Mouse (Mus musculus) midbrain, embryonic 11.5 days (tissue): ENCODE measurements around the gene Cfc1. TPM values are rescaled to one million over a fixed set of nuclear protein-coding genes. Genes with fewer than 3 reads are reported as not detected.
"Not testable (repeated sequence)": the region's sequence is repeated elsewhere in the genome, so short reads cannot be mapped to it uniquely, and the experiment has no call there.

Experiments used
- ATAC-seq: fragments of 200-750 bp; cut with Nextera tagmentation; 2 replicates; pipeline ENCODE4 v1.8.0; 2017; ENCODE audit warnings: moderate TSS enrichment, moderate library complexity; ENCODE audit not compliant: low FRiP score
- DNase-seq: peaks from one replicate; pipeline ENCODE4 v3.0.0; 2015; ENCODE audit warnings: low spot score; ENCODE audit errors: missing footprints
- H3K27ac ChIP-seq: fragments of 300-500 bp; sonication (generic); 2 replicates; pipeline ENCODE4 v1.5.1; 2014; ENCODE audit warnings: low read depth, low read length
- H3K27me3 ChIP-seq: fragments of 300-500 bp; sonication (generic); 2 replicates; pipeline ENCODE4 v1.6.1; 2014; ENCODE audit warnings: mild to moderate bottlenecking, low read length, moderate library complexity, mixed read lengths; ENCODE audit not compliant: control insufficient read depth, insufficient read depth
- H3K36me3 ChIP-seq: fragments of 300-500 bp; sonication (generic); 2 replicates; pipeline ENCODE4 v1.6.1; 2014; ENCODE audit warnings: mild to moderate bottlenecking, low read length, moderate library complexity, mixed read lengths; ENCODE audit not compliant: control insufficient read depth, insufficient read depth
- H3K4me1 ChIP-seq: fragments of 300-500 bp; sonication (generic); 2 replicates; pipeline ENCODE4 v1.6.1; 2014; ENCODE audit warnings: low read length; ENCODE audit not compliant: control insufficient read depth, insufficient read depth
- H3K4me2 ChIP-seq: fragments of 300-500 bp; sonication (generic); 2 replicates; pipeline ENCODE4 v1.6.1; 2014; ENCODE audit warnings: mild to moderate bottlenecking, moderate library complexity
- H3K4me3 ChIP-seq: fragments of 300-500 bp; sonication (generic); 2 replicates; pipeline ENCODE4 v1.5.1; 2014; ENCODE audit warnings: low read depth, low read length
- H3K9ac ChIP-seq: fragments of 300-500 bp; sonication (generic); 2 replicates; pipeline ENCODE4 v1.6.1; 2014; ENCODE audit warnings: low read length
- H3K9me3 ChIP-seq: fragments of 300-500 bp; sonication (generic); 2 replicates; pipeline ENCODE4 v1.6.1; 2016; ENCODE audit warnings: low read length; ENCODE audit not compliant: control insufficient read depth
- WGBS: fragments of 180-500 bp; shearing (Covaris S2); extraction: QIAGEN DNeasy Blood & Tissue Kit; methylation state at CpG from one replicate; pipeline ENCODE4 v1.1.7; 2014; 5-methylcytosine and 5-hydroxymethylcytosine counted together
- polyA plus RNA-seq: library from polyadenylated mRNA; unstranded; fragments of >200 nt; fragmentation: Nextera tagmentation; extraction: Ambion mirVana; gene quantifications from 2 replicates; pipeline ENCODE4 v1.2.1, GENCODE M21; 2014

Cfc1 gene
- not detected in 2 replicates for polyA plus RNA-seq

- H3K4me3 ChIP-seq, H3K36me3 ChIP-seq: not testable (repeated sequence)
- 24% methylated on average over 7 of the region's 7 CpGs for WGBS
Observed at GRCm38 (mm10) chr1:34535043-34535698, at the start of gene Cfc1. Gene Cfc1 (plus strand): TSS chr1:34535648.

GRCm38 (mm10) chr1:34487383-34487782 lies 48.1 kb upstream of the Cfc1 start:
- Histone ChIP-seq H3K27ac (no peak overlapping the region), H3K9ac (no peak overlapping the region), H3K27me3 (no peaks in the 10 kb centered on the region), H3K36me3 (no peaks in the 10 kb centered on the region), H3K9me3 (no peaks in the 10 kb centered on the region), H3K4me1 (no peaks in the 10 kb centered on the region), H3K4me3 (no peak overlapping the region), H3K4me2 (no peak overlapping the region)
- no peak for DNase-seq
- 88% methylated on average over 3 of the region's 3 CpGs for WGBS
- no peak for ATAC-seq

More at GRCm38 (mm10) chr1:34535043-34535698, at the start of gene Cfc1:
- Histone ChIP-seq H3K4me2 (peak within 1 kb of the TSS; percentile 5), H3K27me3 (peaks cover 22% of the 10 kb centered on the region)
- not testable (repeated sequence) for H3K4me1 ChIP-seq, ATAC-seq, H3K9ac ChIP-seq, H3K27ac ChIP-seq, H3K9me3 ChIP-seq, DNase-seq

GRCm38 (mm10) chr1:34489852-34490541 lies 45.5 kb upstream of the Cfc1 start:
- Histone ChIP-seq H3K9ac (no peak overlapping the region), H3K27me3 (no peaks in the 10 kb centered on the region), H3K4me3 (no peak overlapping the region), H3K36me3 (no peaks in the 10 kb centered on the region), H3K9me3 (no peaks in the 10 kb centered on the region), H3K4me2 (no peak overlapping the region), H3K4me1 (no peaks in the 10 kb centered on the region), H3K27ac (no peak overlapping the region)
- DNase-seq (no peak), ATAC-seq (no peak)
- WGBS = 88% methylated on average over 6 of the region's 6 CpGs

GRCm38 (mm10) chr1:34491480-34491879 lies 44.0 kb upstream of the Cfc1 start:
- ATAC-seq (no peak), DNase-seq (no peak)
- Histone ChIP-seq H3K27ac (no peak overlapping the region), H3K4me1 (no peaks in the 10 kb centered on the region), H3K27me3 (no peaks in the 10 kb centered on the region), H3K9ac (no peak overlapping the region), H3K36me3 (no peaks in the 10 kb centered on the region), H3K4me3 (no peak overlapping the region), H3K4me2 (no peak overlapping the region), H3K9me3 (no peaks in the 10 kb centered on the region)
- 87% methylated on average over 4 of the region's 4 CpGs for WGBS

- Histone ChIP-seq H3K4me1 (no peaks in the 10 kb centered on the region), H3K4me3 (no peak overlapping the region), H3K27me3 (no peaks in the 10 kb centered on the region), H3K27ac (no peak overlapping the region), H3K9ac (no peak overlapping the region), H3K9me3 (no peaks in the 10 kb centered on the region), H3K36me3 (no peaks in the 10 kb centered on the region), H3K4me2 (no peak overlapping the region)
- no peak for ATAC-seq
- WGBS = 53% methylated on average over 3 of the region's 3 CpGs
- DNase-seq = no peak
Observed at GRCm38 (mm10) chr1:34502991-34503390, 32.5 kb upstream of the Cfc1 start.

GRCm38 (mm10) chr1:34505307-34505706 lies 30.1 kb upstream of the Cfc1 start:
- DNase-seq = no peak
- H3K9ac ChIP-seq = no peak overlapping the region
- no peaks in the 10 kb centered on the region for H3K4me1 ChIP-seq
- no peak overlapping the region for H3K27ac ChIP-seq
- no peak overlapping the region for H3K4me2 ChIP-seq
- H3K36me3 ChIP-seq = no peaks in the 10 kb centered on the region
- H3K27me3 ChIP-seq = no peaks in the 10 kb centered on the region
- 63% methylated on average over 7 of the region's 7 CpGs for WGBS
- no peaks in the 10 kb centered on the region for H3K9me3 ChIP-seq
- peak; percentile 11; the same call in 1 of the 2 replicates for ATAC-seq
- H3K4me3 ChIP-seq = no peak overlapping the region

- H3K4me2 ChIP-seq = no peak overlapping the region
- H3K27me3 ChIP-seq = no peaks in the 10 kb centered on the region
- no peaks in the 10 kb centered on the region for H3K36me3 ChIP-seq
- no peak overlapping the region for H3K4me3 ChIP-seq
- no peak overlapping the region for H3K27ac ChIP-seq
- no peaks in the 10 kb centered on the region for H3K4me1 ChIP-seq
- ATAC-seq (no peak), DNase-seq (no peak)
- no peak overlapping the region for H3K9ac ChIP-seq
- 78% methylated on average over 4 of the region's 4 CpGs for WGBS
- H3K9me3 ChIP-seq = no peaks in the 10 kb centered on the region
Observed at GRCm38 (mm10) chr1:34505970-34506551, 29.4 kb upstream of the Cfc1 start.

- H3K4me1 ChIP-seq = no peaks in the 10 kb centered on the region
- no peaks in the 10 kb centered on the region for H3K9me3 ChIP-seq
- no peak overlapping the region for H3K4me2 ChIP-seq
- no peaks in the 10 kb centered on the region for H3K36me3 ChIP-seq
- no peak overlapping the region for H3K9ac ChIP-seq
- no peak for ATAC-seq
- WGBS = 90% methylated on average over 3 of the region's 3 CpGs
- no peaks in the 10 kb centered on the region for H3K27me3 ChIP-seq
- DNase-seq = no peak
- no peak overlapping the region for H3K27ac ChIP-seq
- H3K4me3 ChIP-seq = no peak overlapping the region
Observed at GRCm38 (mm10) chr1:34507986-34508385, 27.5 kb upstream of the Cfc1 start.

GRCm38 (mm10) chr1:34510575-34510981 lies 24.9 kb upstream of the Cfc1 start:
- H3K9me3 ChIP-seq = no peaks in the 10 kb centered on the region
- no peak overlapping the region for H3K4me3 ChIP-seq
- 5% methylated on average over 7 of the region's 7 CpGs for WGBS
- H3K36me3 ChIP-seq = no peaks in the 10 kb centered on the region
- ATAC-seq (no peak), DNase-seq (peak; percentile 86)
- H3K4me1 ChIP-seq = no peaks in the 10 kb centered on the region
- H3K4me2 ChIP-seq = peak overlapping the region; percentile 2; the same call in 1 of the 2 replicates
- no peak overlapping the region for H3K27ac ChIP-seq
- no peak overlapping the region for H3K9ac ChIP-seq
- no peaks in the 10 kb centered on the region for H3K27me3 ChIP-seq
